Comparison of ENCODE assay signal across 21 mouse cellular contexts in genomic region chr19:17775097-17775496, GRCm38 (mm10).
"Had no signal": no experiment of that assay in that cellular context is flagged by ENCODE, and none has a peak within 500 bp of the region (broad histone marks: within the 10 kb centered on the region; RNA-seq: fewer than 3 reads in every experiment).

No protein-coding gene starts in this region.

- DNase-seq: kidney, adult 11 months; kidney, adult 9 months; kidney, postnatal 25 days; layer of hippocampus, adult 9-11 months; liver; liver, embryonic 13.5 days; lung, postnatal 36 days; retina, postnatal 1 day; right cerebral cortex, postnatal 25 days; thymus, adult 18-20 months; thymus, postnatal 36 days had no signal

- H3K27ac ChIP-seq: kidney, postnatal 0 days; layer of hippocampus, adult 2 months; limb, embryonic 10.5 days; limb, embryonic 13.5 days; liver, embryonic 13.5 days; lung, embryonic 15.5 days; midbrain, embryonic 12.5 days; midbrain, embryonic 15.5 days; neural tube, embryonic 13.5 days had no signal

- H3K4me1 ChIP-seq: limb, embryonic 13.5 days; liver, embryonic 13.5 days; megakaryocyte, embryonic 14.5 days; midbrain, embryonic 12.5 days; midbrain, embryonic 15.5 days; neural tube, embryonic 13.5 days had no signal

- H3K4me2 ChIP-seq: limb, embryonic 13.5 days; liver, embryonic 13.5 days; lung, embryonic 15.5 days; midbrain, embryonic 12.5 days; midbrain, embryonic 15.5 days; neural tube, embryonic 13.5 days had no signal

- H3K27me3 ChIP-seq: limb, embryonic 13.5 days; liver, embryonic 13.5 days; lung, embryonic 15.5 days; megakaryocyte, embryonic 14.5 days; midbrain, embryonic 12.5 days; midbrain, embryonic 15.5 days; neural tube, embryonic 13.5 days had no signal

- H3K9me3 ChIP-seq: limb, embryonic 10.5 days; limb, embryonic 13.5 days; liver, embryonic 13.5 days; lung, embryonic 15.5 days; midbrain, embryonic 12.5 days; midbrain, embryonic 15.5 days; neural tube, embryonic 13.5 days had no signal

- H3K4me3 ChIP-seq: layer of hippocampus, adult 2 months; limb, embryonic 10.5 days; limb, embryonic 13.5 days; liver, embryonic 13.5 days; lung, embryonic 15.5 days; megakaryocyte, embryonic 14.5 days; midbrain, embryonic 12.5 days; midbrain, embryonic 15.5 days; myocyte; neural tube, embryonic 13.5 days had no signal

- H3K36me3 ChIP-seq: limb, embryonic 10.5 days; limb, embryonic 13.5 days; liver, embryonic 13.5 days; lung, embryonic 15.5 days; midbrain, embryonic 12.5 days; midbrain, embryonic 15.5 days; neural tube, embryonic 13.5 days had no signal

- H3K9ac ChIP-seq: limb, embryonic 13.5 days; liver, embryonic 13.5 days; lung, embryonic 15.5 days; midbrain, embryonic 12.5 days; midbrain, embryonic 15.5 days; neural tube, embryonic 13.5 days had no signal
